Mouse (Mus musculus): ENCODE data around the gene Prr12.

DNA sequence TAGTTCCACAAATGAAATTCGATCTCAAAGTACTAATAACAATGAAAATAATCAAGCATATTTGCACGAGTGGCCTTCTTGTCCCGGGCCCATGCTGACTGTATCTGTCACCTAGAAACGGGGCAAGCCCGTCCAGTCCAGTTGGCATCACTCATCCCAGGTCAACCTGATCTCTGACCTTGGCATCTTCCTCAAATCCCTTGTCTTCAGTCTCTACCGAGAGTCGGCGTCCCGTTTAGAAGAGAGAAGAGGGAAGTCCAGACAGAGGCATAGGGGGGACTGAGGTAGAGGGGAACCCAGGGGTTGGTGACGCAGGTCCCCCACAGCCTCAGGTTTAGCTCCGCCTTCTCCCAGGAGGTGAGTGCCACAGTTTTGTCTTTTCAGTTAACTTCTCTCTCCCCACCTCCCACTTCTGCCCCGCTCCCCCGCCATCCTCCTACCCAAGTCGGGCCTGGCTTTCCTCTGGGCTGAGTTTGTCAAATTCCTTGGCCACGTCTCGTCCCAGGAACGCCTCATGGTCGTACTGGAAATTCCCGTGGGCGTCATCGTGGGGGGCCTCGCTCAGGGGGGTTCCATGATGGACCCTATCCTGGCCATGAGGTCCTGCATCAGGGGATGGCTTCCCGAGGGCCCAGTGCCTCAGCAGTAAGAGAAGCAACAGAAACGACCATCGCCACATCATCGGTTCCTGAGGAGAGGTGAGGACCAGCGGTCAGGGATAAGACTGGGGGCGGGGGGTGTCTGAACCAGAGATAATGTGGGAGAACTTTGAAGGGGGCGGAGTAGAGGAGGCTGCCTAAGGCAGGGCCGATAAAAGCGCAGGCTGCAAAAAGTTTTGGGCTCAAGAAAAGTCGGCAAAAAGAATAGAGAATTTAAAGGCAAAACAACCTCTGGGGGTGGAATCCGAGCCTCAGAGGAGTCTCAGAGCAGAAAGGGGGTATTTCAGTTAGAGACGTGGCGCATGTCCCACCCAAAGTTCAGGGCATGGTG lies 38.6 kb upstream of the Prr12 start:
- TF ChIP-seq ZC3H11A (IDR thresholded peaks at IDR 0.05; ENCODE audit: borderline replicate concordance, low read depth, low read length), result no peak
- no peak for TF ChIP-seq MAFK (IDR thresholded peaks at IDR 0.05; ENCODE audit: insufficient read depth, low read depth, low read length)

Data from ES-E14 (cell line).